Mouse (Mus musculus): ENCODE data around the gene Gfra4.
A peak's percentile ranks its signal among the peaks of the same experiment; 100 is the strongest.

Gene Gfra4

GRCm38 (mm10) chr2:131042988-131043387 is at the start of gene Gfra4:
Gene Gfra4 (minus strand): TSS chr2:131043088.
- no peak for DNase-seq (ENCODE audit: inconsistent ontology term)

GRCm38 (mm10) chr2:131090852-131091251 is 48.0 kb upstream of the Gfra4 start:
- DNase-seq (ENCODE audit: inconsistent ontology term): no peak

GRCm38 (mm10) chr2:131089634-131090033 is 46.7 kb upstream of the Gfra4 start:
- DNase-seq (ENCODE audit: inconsistent ontology term): no peak

- DNase-seq (ENCODE audit: inconsistent ontology term): no peak
Measured at GRCm38 (mm10) chr2:131088581-131088980, 45.7 kb upstream of the Gfra4 start.

- no peak for DNase-seq (ENCODE audit: inconsistent ontology term)
Measured at GRCm38 (mm10) chr2:131086667-131087390, 43.9 kb upstream of the Gfra4 start, which contains the start of gene Siglec1. Gene Siglec1 (minus strand): TSS chr2:131086765.

GRCm38 (mm10) chr2:131084206-131084605 is 41.3 kb upstream of the Gfra4 start:
- DNase-seq (ENCODE audit: inconsistent ontology term): no peak

GRCm38 (mm10) chr2:131080507-131080906 is 37.6 kb upstream of the Gfra4 start:
- DNase-seq (ENCODE audit: inconsistent ontology term): no peak

GRCm38 (mm10) chr2:131072536-131072935 is 29.6 kb upstream of the Gfra4 start:
- DNase-seq (ENCODE audit: inconsistent ontology term): no peak

- no peak for DNase-seq (ENCODE audit: inconsistent ontology term)
Measured at GRCm38 (mm10) chr2:131067481-131067880, 24.6 kb upstream of the Gfra4 start.

GRCm38 (mm10) chr2:131066342-131066741 is 23.5 kb upstream of the Gfra4 start:
- DNase-seq (ENCODE audit: inconsistent ontology term): no peak

- no peak for DNase-seq (ENCODE audit: inconsistent ontology term)
Measured at GRCm38 (mm10) chr2:131063404-131063864, 20.5 kb upstream of the Gfra4 start, which contains the start of gene Adam33. Gene Adam33 (minus strand): TSS chr2:131063814.

- no peak for DNase-seq (ENCODE audit: inconsistent ontology term)
Measured at GRCm38 (mm10) chr2:131061607-131062006, 18.7 kb upstream of the Gfra4 start.

- no peak for DNase-seq (ENCODE audit: inconsistent ontology term)
Measured at GRCm38 (mm10) chr2:131060784-131061183, 17.9 kb upstream of the Gfra4 start.

- no peak for DNase-seq (ENCODE audit: inconsistent ontology term)
Measured at GRCm38 (mm10) chr2:131059781-131060540, 17.1 kb upstream of the Gfra4 start.

GRCm38 (mm10) chr2:131059377-131059776 is 16.5 kb upstream of the Gfra4 start:
- DNase-seq (ENCODE audit: inconsistent ontology term): peak; percentile 30

- no peak for DNase-seq (ENCODE audit: inconsistent ontology term)
Measured at GRCm38 (mm10) chr2:131058672-131059071, 15.8 kb upstream of the Gfra4 start.

- peak; percentile 31 for DNase-seq (ENCODE audit: inconsistent ontology term)
Measured at GRCm38 (mm10) chr2:131056191-131056590, 13.3 kb upstream of the Gfra4 start.

- DNase-seq (ENCODE audit: inconsistent ontology term): peak; percentile 53
Measured at GRCm38 (mm10) chr2:131055631-131056030, 12.7 kb upstream of the Gfra4 start.

- DNase-seq (ENCODE audit: inconsistent ontology term): no peak
Measured at GRCm38 (mm10) chr2:131054646-131055264, 11.9 kb upstream of the Gfra4 start.

- DNase-seq (ENCODE audit: inconsistent ontology term): no peak
Measured at GRCm38 (mm10) chr2:131053851-131054645, 11.2 kb upstream of the Gfra4 start.

- DNase-seq (ENCODE audit: inconsistent ontology term): no peak
Measured at GRCm38 (mm10) chr2:131052862-131053418, 10.1 kb upstream of the Gfra4 start.

Measured in Muller cell, postnatal 12 days (primary cell).